Mouse (Mus musculus) heart, adult 2 months (tissue): ENCODE data around the gene Scd1.

Experiments
- CTCF ChIP-seq: fragments of 200-600 bp; IDR thresholded peaks from 2 replicates; pipeline ENCODE4 v1.8.1; 2022; ENCODE audit warnings: antibody characterized with exemption, mild to moderate bottlenecking, moderate library complexity
- EP300 ChIP-seq: fragments of 200-500 bp; IDR thresholded peaks from 2 replicates; pipeline ENCODE4 v1.6.1; 2011; ENCODE audit warnings: low read depth, low read length, control low read depth; ENCODE audit not compliant: insufficient read depth
- POLR2A ChIP-seq: fragments of 200-500 bp; IDR thresholded peaks from 2 replicates; pipeline ENCODE4 v1.6.1; 2011; ENCODE audit warnings: mild to moderate bottlenecking, low read depth, low read length, control low read depth; ENCODE audit not compliant: insufficient read depth

GRCm38 (mm10) chr19:44418061-44418460 lies 10.4 kb upstream of the Scd1 start:
- no peak for TF ChIP-seq CTCF
- TF ChIP-seq EP300 = no peak
- TF ChIP-seq POLR2A = no peak
